10 mouse cellular contexts compared by ENCODE assay signal in the genomic region with DNA sequence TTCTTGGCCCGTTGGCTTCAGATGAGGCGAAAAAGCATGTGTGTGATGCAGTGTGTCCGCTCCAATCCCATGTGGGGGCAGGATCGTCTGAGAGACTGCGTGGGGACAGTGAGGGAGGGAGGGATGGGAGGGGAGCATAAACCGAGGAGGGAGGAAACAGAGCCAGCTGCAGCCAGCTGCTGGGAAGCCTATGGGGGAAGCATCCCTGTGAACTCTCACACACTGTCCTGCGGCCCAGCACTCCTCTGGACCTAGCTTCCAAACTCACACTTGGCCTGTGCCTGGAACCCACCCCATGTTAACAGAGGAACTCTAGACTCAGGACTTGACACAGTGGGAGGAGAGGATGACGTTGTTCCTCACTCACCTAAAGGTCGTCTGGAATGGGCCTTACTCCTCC. TPM values are rescaled to one million over a fixed set of nuclear protein-coding genes. Genes with fewer than 3 reads are reported as not detected.
DNase-seq lines count a peak whose midpoint lies in the region; TF ChIP-seq lines count a peak whose summit lies in the region.
"Had no signal": no experiment of that assay in that cellular context is flagged by ENCODE, and none has a peak within 500 bp of the region (broad histone marks: within the 10 kb centered on the region; RNA-seq: fewer than 3 reads in every experiment).

No protein-coding gene starts in this region.

- no peaks in the 10 kb centered on the region for H3K36me3 ChIP-seq in thymus, adult 2 months (ENCODE audit: control insufficient read depth, insufficient read depth, low read length)

- H3K27me3 ChIP-seq in thymus, adult 2 months (ENCODE audit: control insufficient read depth, insufficient read depth, low read length), result no peaks in the 10 kb centered on the region
- H3K27me3 ChIP-seq: Patski had no signal

- H3K4me3 ChIP-seq in brown adipose tissue, adult 24 weeks (ENCODE audit: insufficient read depth, low read depth, low read length), result no peak overlapping the region
- no peak overlapping the region for H3K4me3 ChIP-seq in thymus, adult 2 months (ENCODE audit: control insufficient read depth, insufficient read depth, low read length)

- WGBS in thymus, adult 2 months, result 92% methylated on average over 9 of the region's 9 CpGs

- no peak for TF ChIP-seq POLR2A in thymus, adult 2 months (IDR thresholded peaks at IDR 0.05; ENCODE audit: control insufficient read depth, extremely low read depth, insufficient read depth, low read length, poor library complexity)

- no peak for TF ChIP-seq CTCF in thymus, adult 2 months (IDR thresholded peaks at IDR 0.05; ENCODE audit: borderline replicate concordance, control insufficient read depth, extremely low read depth, insufficient read depth, low read length, poor library complexity)

- H3K4me1 ChIP-seq in brown adipose tissue, adult 24 weeks (ENCODE audit: control insufficient read depth, insufficient read depth, insufficient read length, low read length), result peaks cover 20% of the 10 kb centered on the region
- no peaks in the 10 kb centered on the region for H3K4me1 ChIP-seq in thymus, adult 2 months (replicated peaks; ENCODE audit: control insufficient read depth, insufficient read depth, low read length)

- intact Hi-C loops in left cerebral cortex, postnatal 4 days (cut with DNase I), result no loop called here

- peak; percentile 68 for DNase-seq in heart, adult 8-10 months (ENCODE audit: low spot score)
- peak; percentile 66 for DNase-seq in kidney, adult 11 months
- DNase-seq in lung, postnatal 14 days, result peak; percentile 75
- DNase-seq in layer of hippocampus, adult 9-11 months, result no peak
- DNase-seq in adrenal gland, postnatal 25 days, result no peak
- DNase-seq in thymus, adult 2 months, result no peak
- no peak for DNase-seq in left cerebral cortex, postnatal 4 days
- DNase-seq: midbrain, embryonic 14.5 days had no signal

- peak overlapping the region; percentile 31 for H3K27ac ChIP-seq in brown adipose tissue, adult 24 weeks (replicated peaks; ENCODE audit: low read depth, low read length)
- H3K27ac ChIP-seq in thymus, adult 2 months (ENCODE audit: control insufficient read depth, insufficient read depth, low read length), result no peak overlapping the region

RNA-seq across cellular contexts. Expression of gene Nthl1, which starts 6.4 kb away (rescaled TPM):
- polyA plus RNA-seq in brown adipose tissue, adult 24 weeks (2012; ENCODE audit: insufficient read depth, insufficient read length, missing spikeins), result 3.4 and 7.7 TPM in 2 replicates
- 1 to 10 TPM; 2.6 to 3.5 (median 2.8) TPM for total RNA-seq in heart, adult 8-10 months (2022)
- 7.2 and 12.6 TPM in 2 replicates for total RNA-seq in adrenal gland, postnatal 25 days (2021)
- 9.7 and 9.8 TPM in 2 replicates for polyA plus RNA-seq in thymus, adult 2 months (2012; rRNA removed)
- total RNA-seq in left cerebral cortex, postnatal 4 days (2021), result 1 to 10 TPM; 7.0 to 8.5 TPM

RNA-seq across cellular contexts. Expression of gene Tsc2, which starts 6.4 kb away (rescaled TPM):
- 67.6 and 69.2 TPM in 2 replicates for polyA plus RNA-seq in brown adipose tissue, adult 24 weeks (2012; ENCODE audit: insufficient read depth, insufficient read length, missing spikeins)
- total RNA-seq in heart, adult 8-10 months (2022), result 100 to 1,000 TPM; 123 to 135 (median 133) TPM
- 108 and 138 TPM in 2 replicates for total RNA-seq in adrenal gland, postnatal 25 days (2021)
- polyA plus RNA-seq in thymus, adult 2 months (2012; rRNA removed), result 163 and 173 TPM in 2 replicates
- 100 to 1,000 TPM; 152 to 158 TPM for total RNA-seq in left cerebral cortex, postnatal 4 days (2021)

RNA-seq across cellular contexts. Expression of gene Slc9a3r2, which starts 11.3 kb away (rescaled TPM):
- polyA plus RNA-seq in brown adipose tissue, adult 24 weeks (2012; ENCODE audit: insufficient read depth, insufficient read length, missing spikeins), result 20.1 and 32.2 TPM in 2 replicates
- total RNA-seq in heart, adult 8-10 months (2022), result 100 to 1,000 TPM in 2 of 4 experiments, 10 to 100 TPM in 2; 87.7 to 110 (median 101) TPM
- total RNA-seq in adrenal gland, postnatal 25 days (2021), result 53.4 and 63.5 TPM in 2 replicates
- polyA plus RNA-seq in thymus, adult 2 months (2012; rRNA removed), result 13.5 and 19.6 TPM in 2 replicates
- total RNA-seq in left cerebral cortex, postnatal 4 days (2021), result 10 to 100 TPM; 40.2 to 43.6 TPM

RNA-seq across cellular contexts. Expression of gene Npw, which starts 19.4 kb away (rescaled TPM):
- not detected in 2 replicates for polyA plus RNA-seq in brown adipose tissue, adult 24 weeks (2012; ENCODE audit: insufficient read depth, insufficient read length, missing spikeins)
- total RNA-seq in heart, adult 8-10 months (2022), result not detected
- not detected in 2 replicates for total RNA-seq in adrenal gland, postnatal 25 days (2021)
- 0.35 and 0.64 TPM in 2 replicates for polyA plus RNA-seq in thymus, adult 2 months (2012; rRNA removed)
- total RNA-seq in left cerebral cortex, postnatal 4 days (2021), result under 1 TPM in 1 of 2 experiments, not detected in 1; 0.66 TPM
- polyA plus RNA-seq: midbrain, embryonic 14.5 days; Patski had no signal

RNA-seq across cellular contexts. Expression of gene Zfp598, which starts 30.6 kb away (rescaled TPM):
- polyA plus RNA-seq in brown adipose tissue, adult 24 weeks (2012; ENCODE audit: insufficient read depth, insufficient read length, missing spikeins), result 9.2 and 10.0 TPM in 2 replicates
- 10 to 100 TPM; 14.3 to 17.0 (median 15.9) TPM for total RNA-seq in heart, adult 8-10 months (2022)
- 53.9 and 54.7 TPM in 2 replicates for total RNA-seq in adrenal gland, postnatal 25 days (2021)
- 118 and 123 TPM in 2 replicates for polyA plus RNA-seq in thymus, adult 2 months (2012; rRNA removed)
- 10 to 100 TPM; 45.5 to 48.5 TPM for total RNA-seq in left cerebral cortex, postnatal 4 days (2021)

Comparison
In these comparisons a context has a peak if more than half of its experiments do, and no peak if none do; other contexts are left out.
1. DNase-seq: peak in heart, adult 8-10 months (single experiment), kidney, adult 11 months (single experiment) and lung, postnatal 14 days (single experiment); none in layer of hippocampus, adult 9-11 months (single experiment), adrenal gland, postnatal 25 days (single experiment), thymus, adult 2 months (single experiment) and left cerebral cortex, postnatal 4 days (single experiment).